Mouse (Mus musculus) hindbrain, embryonic 12.5 days (tissue): ENCODE data around the gene Meis2. TPM values are rescaled to one million over a fixed set of nuclear protein-coding genes. Genes with fewer than 3 reads are reported as not detected.

Source experiments
- ATAC-seq: fragments of 200-750 bp; cut with Nextera tagmentation; 2 replicates; pipeline ENCODE4 v1.8.0; 2017; ENCODE audit warnings: moderate TSS enrichment; ENCODE audit not compliant: low FRiP score
- H3K27ac ChIP-seq: fragments of 300-500 bp; sonication (generic); 2 replicates; pipeline ENCODE4 v1.5.1; 2016; ENCODE audit warnings: mild to moderate bottlenecking
- H3K27me3 ChIP-seq: fragments of 300-500 bp; sonication (generic); 2 replicates; pipeline ENCODE4 v1.6.1; 2016; ENCODE audit warnings: mild to moderate bottlenecking
- H3K36me3 ChIP-seq: fragments of 300-500 bp; sonication (generic); 2 replicates; pipeline ENCODE4 v1.6.1; 2016; ENCODE audit warnings: mild to moderate bottlenecking
- H3K4me1 ChIP-seq: fragments of 300-500 bp; sonication (generic); 2 replicates; pipeline ENCODE4 v1.6.1; 2016
- H3K4me2 ChIP-seq: fragments of 300-500 bp; sonication (generic); replicated peaks from 2 replicates; pipeline ENCODE4 v1.6.1; 2016; ENCODE audit warnings: mild to moderate bottlenecking
- H3K4me3 ChIP-seq: fragments of 300-500 bp; sonication (generic); 2 replicates; pipeline ENCODE4 v1.5.1; 2016; ENCODE audit warnings: mild to moderate bottlenecking
- H3K9ac ChIP-seq: fragments of 300-500 bp; sonication (generic); 2 replicates; pipeline ENCODE4 v1.6.1; 2016; ENCODE audit warnings: mild to moderate bottlenecking, moderate library complexity
- H3K9me3 ChIP-seq: fragments of 300-500 bp; sonication (generic); replicated peaks from 2 replicates; pipeline ENCODE4 v1.6.1; 2016; ENCODE audit warnings: mild to moderate bottlenecking
- whole genome bisulfite sequencing: fragments of 180-500 bp; shearing (Covaris S2); methylation state at CpG from one replicate; pipeline ENCODE4 v1.1.7; 2016; 5-methylcytosine and 5-hydroxymethylcytosine counted together
- polyA plus RNA-seq: library from polyadenylated mRNA; unstranded; fragments of >200 nt; fragmentation: Nextera tagmentation; extraction: Ambion mirVana; gene quantifications from 2 replicates; pipeline ENCODE4 v1.2.1, GENCODE M21; 2016

The Meis2 gene
- polyA plus RNA-seq, 1 experiment from 2014 or later, result 130 TPM

- Histone ChIP-seq H3K27ac (peak overlapping the region; percentile 98), H3K4me1 (peaks cover 8% of the 10 kb centered on the region; the same call in 1 of the 2 replicates)
Observed at GRCm38 (mm10) chr2:116066057-116066941, 660 bp upstream of the Meis2 start.

GRCm38 (mm10) chr2:116065057-116065456 is 582 bp downstream of the Meis2 start:
- Histone ChIP-seq H3K4me2 (peak overlapping the region; percentile 69), H3K36me3 (no peaks in the 10 kb centered on the region), H3K4me1 (peaks cover 19% of the 10 kb centered on the region), H3K4me3 (peak overlapping the region; percentile 69), H3K27ac (peak overlapping the region; percentile 98), H3K27me3 (peaks cover 6% of the 10 kb centered on the region; the same call in 1 of the 2 replicates), H3K9me3 (no peaks in the 10 kb centered on the region), H3K9ac (peak overlapping the region; percentile 97)
- ATAC-seq, result no peak
- WGBS, result under 1% methylated on average over 10 of the region's 10 CpGs

More at GRCm38 (mm10) chr2:116066057-116066941, 660 bp upstream of the Meis2 start:
- H3K9ac ChIP-seq, result peak overlapping the region; percentile 97
- WGBS, result 0% methylated on average over 33 of the region's 36 CpGs
- H3K4me3 ChIP-seq, result peak overlapping the region; percentile 69
- peak; percentile 30 for ATAC-seq
- no peaks in the 10 kb centered on the region for H3K36me3 ChIP-seq
- peaks cover 6% of the 10 kb centered on the region; the same call in 1 of the 2 replicates for H3K27me3 ChIP-seq
- H3K4me2 ChIP-seq, result peak overlapping the region; percentile 69
- no peaks in the 10 kb centered on the region for H3K9me3 ChIP-seq

GRCm38 (mm10) chr2:116064521-116064920 is 1.1 kb downstream of the Meis2 start:
- peak overlapping the region; percentile 98 for H3K27ac ChIP-seq
- peaks cover 25% of the 10 kb centered on the region for H3K4me1 ChIP-seq
- H3K9me3 ChIP-seq, result no peaks in the 10 kb centered on the region
- no peak for ATAC-seq
- 1% methylated on average over 20 of the region's 20 CpGs for WGBS
- H3K27me3 ChIP-seq, result peaks cover 5% of the 10 kb centered on the region; the same call in 1 of the 2 replicates
- H3K4me2 ChIP-seq, result peak overlapping the region; percentile 69
- H3K9ac ChIP-seq, result peak overlapping the region; percentile 97
- H3K4me3 ChIP-seq, result peak overlapping the region; percentile 69
- no peaks in the 10 kb centered on the region for H3K36me3 ChIP-seq

DNA sequence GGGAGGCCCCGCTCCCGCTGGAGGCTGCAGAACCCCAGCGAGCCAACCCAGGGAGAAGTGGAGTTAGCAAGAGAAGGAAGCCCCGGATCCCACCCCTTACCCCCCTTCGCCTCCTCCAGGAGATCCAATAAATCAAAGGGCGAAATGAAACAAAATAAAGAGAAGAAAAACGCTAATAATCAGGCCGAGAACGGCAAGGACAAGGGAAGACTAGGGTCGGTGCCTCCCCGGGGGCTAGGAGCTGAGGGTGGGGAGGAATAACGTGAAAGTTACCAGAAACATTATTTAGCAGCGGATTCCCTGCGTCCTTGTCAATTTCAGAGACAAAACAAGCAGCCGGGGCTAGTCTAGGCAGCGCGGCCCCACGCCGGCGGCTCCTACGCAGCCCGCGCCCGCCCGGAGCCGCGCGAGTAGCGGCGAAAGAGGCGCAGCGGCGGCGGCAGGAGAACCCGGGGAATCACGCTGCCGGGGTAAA is 1.8 kb downstream of the Meis2 start:
- H3K9me3 ChIP-seq, result no peaks in the 10 kb centered on the region
- ATAC-seq, result no peak
- no peaks in the 10 kb centered on the region for H3K36me3 ChIP-seq
- WGBS, result 0% methylated on average over 37 of the region's 37 CpGs
- H3K4me3 ChIP-seq, result peak overlapping the region; percentile 69
- peak overlapping the region; percentile 69 for H3K4me2 ChIP-seq
- H3K4me1 ChIP-seq, result peaks cover 31% of the 10 kb centered on the region
- peak overlapping the region; percentile 98 for H3K27ac ChIP-seq
- no peaks in the 10 kb centered on the region for H3K27me3 ChIP-seq
- H3K9ac ChIP-seq, result peak overlapping the region; percentile 97

GRCm38 (mm10) chr2:116062761-116063441 is 2.7 kb downstream of the Meis2 start:
- peak overlapping the region; percentile 69 for H3K4me2 ChIP-seq
- no peaks in the 10 kb centered on the region for H3K27me3 ChIP-seq
- H3K4me3 ChIP-seq, result peak overlapping the region; percentile 69
- no peaks in the 10 kb centered on the region; the same call in 1 of the 2 replicates for H3K36me3 ChIP-seq
- WGBS, result under 1% methylated on average over 36 of the region's 36 CpGs
- peak overlapping the region; percentile 98 for H3K27ac ChIP-seq
- H3K9ac ChIP-seq, result peak overlapping the region; percentile 97
- no peaks in the 10 kb centered on the region for H3K9me3 ChIP-seq
- no peak for ATAC-seq
- H3K4me1 ChIP-seq, result peaks cover 38% of the 10 kb centered on the region

- WGBS, result under 1% methylated on average over 20 of the region's 20 CpGs
- H3K27me3 ChIP-seq, result no peaks in the 10 kb centered on the region
- peak overlapping the region; percentile 97 for H3K9ac ChIP-seq
- peak overlapping the region; percentile 69 for H3K4me3 ChIP-seq
- peaks cover 43% of the 10 kb centered on the region for H3K4me1 ChIP-seq
- H3K36me3 ChIP-seq, result no peaks in the 10 kb centered on the region; the same call in 1 of the 2 replicates
- H3K4me2 ChIP-seq, result peak overlapping the region; percentile 69
- no peak for ATAC-seq
- H3K9me3 ChIP-seq, result no peaks in the 10 kb centered on the region
- peak overlapping the region; percentile 98 for H3K27ac ChIP-seq
Observed at GRCm38 (mm10) chr2:116062251-116062651, 3.4 kb downstream of the Meis2 start.

GRCm38 (mm10) chr2:116061401-116062021 is 4.1 kb downstream of the Meis2 start:
- peak overlapping the region; percentile 97 for H3K9ac ChIP-seq
- H3K36me3 ChIP-seq, result no peaks in the 10 kb centered on the region; the same call in 1 of the 2 replicates
- H3K27me3 ChIP-seq, result no peaks in the 10 kb centered on the region
- under 1% methylated on average over 30 of the region's 30 CpGs for WGBS
- peak overlapping the region; percentile 69 for H3K4me3 ChIP-seq
- peaks cover 49% of the 10 kb centered on the region for H3K4me1 ChIP-seq
- no peak for ATAC-seq
- peak overlapping the region; percentile 98 for H3K27ac ChIP-seq
- peak overlapping the region; percentile 69 for H3K4me2 ChIP-seq
- H3K9me3 ChIP-seq, result no peaks in the 10 kb centered on the region

DNA sequence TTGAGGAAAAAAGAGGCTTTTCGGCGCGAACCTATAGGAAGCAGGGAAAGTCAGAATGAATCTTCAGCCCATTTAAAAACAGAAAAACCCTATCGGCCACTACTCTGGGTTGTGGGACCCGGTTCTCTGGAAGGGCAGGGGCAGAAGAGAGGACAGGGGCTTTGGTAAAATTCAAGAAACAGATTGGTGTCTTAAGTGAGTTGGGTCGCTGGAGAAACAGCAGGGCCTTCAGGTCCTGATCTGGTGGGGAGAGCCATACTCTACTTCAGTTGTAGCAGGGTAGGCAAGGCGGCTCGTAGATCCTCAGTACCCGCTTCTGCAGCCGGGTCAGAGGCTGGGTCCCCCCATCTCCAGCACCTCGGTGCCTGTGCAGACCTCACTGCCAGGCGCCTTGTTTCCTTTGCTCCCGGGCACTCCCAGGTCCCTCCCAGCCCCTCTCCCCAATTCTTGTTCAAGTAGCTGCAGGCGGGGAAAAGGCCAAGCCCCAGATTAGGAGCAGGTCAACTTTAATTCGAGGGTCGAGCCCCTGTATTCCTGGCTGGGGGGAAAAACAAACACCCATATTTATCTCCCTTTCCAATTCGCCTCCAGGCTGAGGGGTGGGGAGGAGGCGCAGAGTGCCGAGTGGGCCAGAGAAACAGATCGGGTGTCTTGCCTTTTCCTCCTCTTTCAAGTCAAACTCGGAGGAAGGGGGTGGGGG is 4.8 kb downstream of the Meis2 start:
- no peak for ATAC-seq
- H3K4me1 ChIP-seq, result peaks cover 56% of the 10 kb centered on the region

GRCm38 (mm10) chr2:116060210-116060609 is 5.4 kb downstream of the Meis2 start:
- Histone ChIP-seq H3K4me1 (peaks cover 59% of the 10 kb centered on the region), H3K27ac (peak overlapping the region; percentile 98), H3K9ac (peak overlapping the region; percentile 97), H3K36me3 (no peaks in the 10 kb centered on the region; the same call in 1 of the 2 replicates), H3K27me3 (no peaks in the 10 kb centered on the region), H3K9me3 (no peaks in the 10 kb centered on the region), H3K4me3 (peak overlapping the region; percentile 69), H3K4me2 (peak overlapping the region; percentile 69)
- WGBS, result 2% methylated on average over 19 of the region's 19 CpGs
- no peak for ATAC-seq

More for the DNA sequence above, 4.8 kb downstream of the Meis2 start:
- Histone ChIP-seq H3K4me2 (peak overlapping the region; percentile 69), H3K4me3 (peak overlapping the region; percentile 69), H3K9me3 (no peaks in the 10 kb centered on the region), H3K9ac (peak overlapping the region; percentile 97), H3K36me3 (no peaks in the 10 kb centered on the region; the same call in 1 of the 2 replicates), H3K27ac (peak overlapping the region; percentile 98), H3K27me3 (no peaks in the 10 kb centered on the region)
- 2% methylated on average over 21 of the region's 21 CpGs for WGBS

DNA sequence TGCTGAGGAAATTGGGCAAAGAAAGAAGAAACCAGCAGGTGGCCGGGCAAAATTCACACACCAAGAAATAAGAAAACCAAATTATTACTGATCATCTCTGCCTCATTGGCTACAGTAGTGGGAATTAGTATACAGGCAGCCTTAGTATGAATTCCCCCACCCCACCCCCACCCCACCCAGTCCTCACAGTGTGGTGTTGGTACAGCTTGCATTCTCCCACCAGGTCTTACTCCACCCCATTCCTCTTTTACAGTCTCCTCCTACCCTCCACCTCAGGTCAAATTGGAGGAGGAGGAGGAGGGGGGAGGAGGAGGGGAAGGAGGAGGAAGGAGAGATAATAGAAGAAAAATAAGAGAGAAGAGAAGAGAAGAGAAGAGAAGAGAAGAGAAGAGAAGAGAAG is 6.0 kb downstream of the Meis2 start:
- peak overlapping the region; percentile 69 for H3K4me3 ChIP-seq
- peak overlapping the region; percentile 69 for H3K4me2 ChIP-seq
- H3K27ac ChIP-seq, result peak overlapping the region; percentile 98
- H3K4me1 ChIP-seq, result peaks cover 59% of the 10 kb centered on the region
- ATAC-seq, result no peak
- WGBS, result 10% methylated on average over 1 of the region's 1 CpGs
- no peaks in the 10 kb centered on the region for H3K27me3 ChIP-seq
- peak overlapping the region; percentile 97 for H3K9ac ChIP-seq
- no peaks in the 10 kb centered on the region; the same call in 1 of the 2 replicates for H3K36me3 ChIP-seq
- no peaks in the 10 kb centered on the region for H3K9me3 ChIP-seq

DNA sequence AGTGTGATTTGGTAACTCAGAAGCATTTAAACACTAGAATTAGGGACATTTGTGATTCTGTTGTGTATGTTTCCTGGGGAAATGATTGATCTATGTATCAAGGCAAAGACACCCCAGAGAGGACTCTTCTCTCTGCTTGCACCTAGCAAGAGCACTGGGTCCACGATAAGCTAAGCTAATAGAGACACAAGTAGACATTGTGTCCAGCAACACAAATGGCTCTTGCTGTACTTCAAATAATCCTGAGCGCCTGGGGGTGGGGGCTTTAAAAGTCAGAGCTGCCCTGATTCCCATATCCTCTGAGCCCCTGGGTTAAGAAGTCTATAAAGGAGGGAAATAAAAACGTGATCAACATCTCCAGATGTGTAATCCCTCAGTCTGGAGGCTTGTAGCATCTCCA is 6.6 kb downstream of the Meis2 start:
- Histone ChIP-seq H3K27me3 (no peaks in the 10 kb centered on the region), H3K9me3 (no peaks in the 10 kb centered on the region), H3K4me1 (peaks cover 60% of the 10 kb centered on the region), H3K36me3 (no peaks in the 10 kb centered on the region; the same call in 1 of the 2 replicates), H3K9ac (peak overlapping the region; percentile 97), H3K27ac (peak overlapping the region; percentile 98), H3K4me3 (peak overlapping the region; percentile 69), H3K4me2 (peak overlapping the region; percentile 69)
- no peak for ATAC-seq
- 29% methylated on average over 3 of the region's 3 CpGs for WGBS
